Mouse (Mus musculus): Measurements from ENCODE around the gene Tenm1.

The Tenm1 gene

DNA sequence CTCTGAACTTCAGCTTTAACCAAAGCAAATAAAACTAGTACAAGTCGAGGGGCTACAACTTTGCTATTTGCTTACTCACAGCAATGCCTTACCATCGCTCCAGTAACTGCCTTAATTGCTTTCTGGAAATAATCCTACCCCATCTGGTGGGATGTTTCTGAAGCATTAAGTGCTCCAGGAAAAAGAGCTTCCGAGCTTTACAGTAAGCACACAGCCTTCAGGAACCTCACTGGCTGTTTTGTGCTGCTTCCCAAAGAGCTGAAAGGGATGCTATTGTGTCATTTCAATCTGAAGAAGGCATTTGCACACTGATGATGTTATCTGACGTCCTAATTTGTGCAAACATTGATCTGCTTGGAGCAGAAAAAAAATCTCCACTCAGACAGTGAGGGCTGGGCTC is 647.4 kb downstream of the Tenm1 start:
- DNase-seq, result peak in 1 of 2 experiments; percentile 2

DNA sequence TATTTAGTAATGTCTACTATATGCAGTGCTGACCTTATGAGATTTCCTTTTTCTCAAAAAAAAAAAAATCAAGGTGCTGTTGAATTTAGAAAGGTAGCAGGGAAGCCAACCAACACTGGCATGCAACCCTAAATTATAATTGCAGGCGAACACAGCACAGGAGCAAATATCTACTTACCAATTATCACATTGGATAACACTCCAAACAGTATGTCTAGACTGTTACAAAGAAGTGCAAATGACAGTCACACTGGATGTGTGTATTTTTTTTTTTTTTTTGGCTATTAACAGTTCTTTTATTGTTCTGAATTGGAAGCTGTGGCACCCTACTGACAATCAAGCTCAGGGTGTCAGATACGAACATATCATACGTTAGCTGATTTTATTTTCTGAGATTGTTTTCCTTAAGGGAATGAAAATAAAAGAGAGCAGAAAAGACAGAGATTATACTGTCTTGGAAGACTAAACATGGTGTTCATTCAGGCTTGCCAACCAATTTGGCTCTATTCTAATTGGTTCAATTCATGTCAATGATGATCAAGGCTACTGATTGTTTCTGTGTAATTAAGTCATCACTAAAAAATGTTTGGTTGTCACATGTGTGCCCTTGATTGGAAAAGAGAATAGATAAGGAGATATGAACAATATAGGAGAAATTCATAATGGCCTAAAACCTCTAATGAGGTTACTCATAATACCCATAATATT is 710.7 kb downstream of the Tenm1 start:
- no peak for DNase-seq

DNA sequence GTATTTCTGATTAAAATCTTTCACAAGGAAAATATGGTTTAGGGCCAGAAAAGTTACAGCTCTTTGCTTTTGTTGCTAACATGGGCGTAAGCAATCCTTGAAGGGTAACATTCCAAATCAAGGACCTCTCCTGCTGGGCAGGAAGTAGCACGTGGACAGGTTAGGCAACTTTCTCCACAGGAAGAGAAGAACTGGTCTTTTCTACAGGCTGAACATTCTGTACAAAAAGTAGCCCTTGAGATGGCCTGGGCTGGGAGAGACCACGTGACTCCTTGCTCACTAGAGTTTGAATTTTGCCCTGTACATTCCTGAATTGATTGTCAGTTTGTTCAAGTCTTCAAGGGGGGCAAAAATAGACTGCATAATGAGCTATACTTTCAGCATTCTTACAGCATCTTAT is 728.6 kb downstream of the Tenm1 start:
- DNase-seq, result no peak

DNA sequence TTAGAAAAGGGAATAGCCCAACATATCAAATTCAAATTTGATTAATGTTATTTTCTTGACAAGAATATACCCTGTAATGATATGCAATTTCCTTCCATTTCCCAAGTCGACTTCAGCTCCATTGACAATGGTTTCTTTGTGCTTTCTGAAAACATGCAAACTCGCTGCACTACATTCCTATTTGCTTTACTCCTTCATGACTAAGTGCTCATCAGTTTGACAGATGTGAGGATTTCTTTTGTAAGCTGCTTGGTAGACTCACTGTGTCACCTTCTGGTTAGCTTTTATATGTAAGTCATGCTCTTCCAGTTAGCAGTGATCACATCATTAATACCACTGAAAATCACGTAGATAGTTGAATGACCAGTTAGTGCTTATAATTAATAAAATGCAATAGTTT is 781.8 kb downstream of the Tenm1 start:
- DNase-seq, result no peak

DNA sequence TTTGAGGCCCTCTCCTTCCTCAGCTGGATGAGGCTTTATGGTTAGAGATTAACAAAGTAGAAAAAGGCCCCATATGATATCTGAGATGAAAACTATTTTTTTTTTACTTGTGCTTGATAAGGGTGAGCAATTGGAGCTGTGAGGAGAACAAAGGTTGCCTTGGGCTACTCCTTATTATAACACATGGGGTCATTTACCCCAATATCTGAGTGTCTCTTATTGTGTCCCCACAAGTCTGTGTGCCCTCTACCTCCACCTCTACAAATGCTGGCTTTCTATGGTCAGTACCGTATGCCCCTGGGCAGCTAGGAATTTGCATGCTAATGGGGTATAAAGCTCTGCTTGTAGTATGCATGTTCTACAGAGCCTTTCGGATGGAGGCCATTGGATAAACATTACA is 848.4 kb downstream of the Tenm1 start:
- DNase-seq, result no peak

DNA sequence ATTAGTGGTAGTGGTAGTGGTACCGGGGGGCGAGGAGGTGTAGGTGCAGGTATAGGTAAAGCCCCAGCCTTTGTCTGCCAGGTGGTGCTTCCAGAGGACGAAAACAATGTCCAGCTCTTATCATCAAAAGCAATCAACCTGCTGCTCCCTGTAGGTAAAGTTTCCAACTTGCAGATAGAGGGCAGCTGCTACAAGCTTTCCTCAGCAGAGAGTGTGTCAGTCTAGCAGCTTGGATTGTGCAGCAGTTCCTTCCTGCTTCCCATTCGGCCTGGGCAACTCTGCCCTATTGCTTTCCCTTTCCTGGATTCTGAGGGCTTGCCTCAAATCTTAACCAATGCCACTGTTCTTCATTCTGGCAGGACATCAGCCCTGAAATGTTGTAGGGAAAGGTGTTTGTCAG is 870.2 kb downstream of the Tenm1 start:
- no peak for DNase-seq

DNA sequence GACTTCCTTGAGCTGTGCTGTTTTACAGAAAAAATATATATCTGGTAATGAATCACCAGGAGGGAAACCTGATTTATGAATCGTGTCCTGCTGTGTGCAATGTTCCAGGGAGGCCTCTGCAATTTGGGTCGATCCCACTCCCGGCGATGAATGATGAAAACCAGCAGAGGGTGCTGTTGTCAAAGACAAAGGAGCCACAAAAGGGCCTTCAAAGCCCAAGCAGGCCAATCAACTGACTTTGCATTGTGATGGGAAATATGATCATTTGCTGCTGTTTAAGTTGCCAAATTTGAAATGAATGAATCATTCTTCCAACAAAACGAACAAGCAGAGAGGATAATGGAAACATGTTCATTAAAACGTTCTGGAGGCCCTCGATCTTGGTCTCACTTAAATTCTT is 871.6 kb downstream of the Tenm1 start:
- peak; percentile 67 to 71 for DNase-seq

DNA sequence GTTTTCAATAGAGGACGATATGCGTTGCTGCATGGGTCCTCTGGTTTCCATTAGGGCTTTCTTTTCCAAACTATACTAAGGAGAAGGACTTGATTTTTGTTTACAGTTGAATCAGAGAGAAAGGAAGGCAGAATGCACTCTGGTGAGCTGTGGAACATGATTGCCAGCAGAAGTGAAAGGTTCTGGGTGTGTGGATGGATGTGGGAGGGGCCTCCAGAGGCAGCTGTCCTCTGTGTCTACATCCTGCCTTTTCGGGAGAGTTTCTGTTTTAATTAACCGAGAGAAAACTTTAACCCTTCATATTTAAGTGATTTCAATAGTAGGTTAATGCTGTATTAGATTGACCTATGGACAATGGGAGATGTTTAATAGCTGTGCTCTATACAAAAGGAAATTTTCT is 880.4 kb downstream of the Tenm1 start:
- DNase-seq, result no peak

DNA sequence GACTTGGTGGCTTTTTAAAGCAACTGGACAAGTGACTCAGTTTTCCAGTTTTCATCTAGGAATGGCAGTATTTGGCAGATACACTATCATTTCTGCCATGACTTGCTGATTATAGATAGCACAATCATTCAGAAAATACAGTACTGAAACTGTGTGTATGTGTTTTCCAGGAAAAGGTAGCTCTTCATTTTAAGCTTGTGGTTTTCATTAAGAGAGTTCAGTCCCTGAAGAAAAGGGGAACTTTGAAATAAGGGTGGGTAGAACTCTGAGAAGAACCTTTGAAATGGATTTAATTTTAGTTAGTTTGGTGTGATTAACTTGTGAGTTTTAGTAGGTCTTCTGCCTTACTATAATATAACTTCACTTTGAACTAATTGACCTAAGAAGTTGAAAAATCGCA is 883.9 kb downstream of the Tenm1 start:
- no peak for DNase-seq

DNA sequence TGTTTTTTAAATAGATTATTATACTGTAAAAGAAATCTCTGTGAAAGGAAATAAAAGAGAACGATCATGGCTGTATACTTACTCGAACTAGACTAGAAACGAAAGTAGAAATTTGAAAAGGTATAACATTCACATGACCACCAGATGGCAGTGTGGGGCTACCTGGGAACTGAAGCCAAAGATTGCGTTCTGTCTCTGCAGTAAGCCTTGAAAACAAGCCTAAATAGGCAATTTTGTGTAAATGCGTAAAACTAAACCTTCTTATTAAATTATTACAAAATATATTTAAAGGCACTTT is 888.2 kb downstream of the Tenm1 start:
- DNase-seq, result peak; percentile 86 to 89

DNA sequence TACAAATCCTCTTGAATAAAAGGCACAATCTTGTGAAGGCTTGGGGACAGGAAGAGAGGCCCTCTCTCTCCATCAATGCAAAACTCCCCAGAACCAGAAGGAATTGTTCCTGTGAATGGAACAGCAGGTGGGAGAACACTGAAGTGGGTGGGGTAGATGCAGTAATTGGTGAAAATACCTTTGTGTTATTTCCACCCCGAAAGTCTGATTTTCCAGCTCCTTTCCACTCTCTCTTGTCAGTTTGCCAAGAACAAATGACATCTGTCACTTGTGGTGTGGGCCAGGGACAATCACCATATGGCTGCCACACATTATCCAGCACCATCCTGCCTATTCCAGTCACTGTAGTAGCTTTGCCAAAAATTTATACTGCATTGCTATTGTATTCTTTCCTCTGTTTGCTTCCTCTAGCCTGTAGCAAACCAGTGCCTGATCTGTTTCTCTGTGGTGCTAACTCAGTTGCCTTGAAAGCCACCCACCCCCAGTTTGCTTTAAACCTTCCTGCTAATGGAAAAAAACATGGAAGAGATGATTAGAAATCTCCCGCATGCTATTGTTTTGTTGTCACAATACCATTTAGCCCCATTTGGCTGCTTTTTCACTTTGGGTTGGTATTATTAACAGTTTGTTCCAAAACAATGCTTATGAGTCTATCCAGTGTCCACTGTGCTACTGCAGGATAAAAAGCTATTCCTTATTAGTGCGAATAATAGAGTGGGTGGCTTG is 888.7 kb downstream of the Tenm1 start:
- peak; percentile 47 to 77 for DNase-seq

DNA sequence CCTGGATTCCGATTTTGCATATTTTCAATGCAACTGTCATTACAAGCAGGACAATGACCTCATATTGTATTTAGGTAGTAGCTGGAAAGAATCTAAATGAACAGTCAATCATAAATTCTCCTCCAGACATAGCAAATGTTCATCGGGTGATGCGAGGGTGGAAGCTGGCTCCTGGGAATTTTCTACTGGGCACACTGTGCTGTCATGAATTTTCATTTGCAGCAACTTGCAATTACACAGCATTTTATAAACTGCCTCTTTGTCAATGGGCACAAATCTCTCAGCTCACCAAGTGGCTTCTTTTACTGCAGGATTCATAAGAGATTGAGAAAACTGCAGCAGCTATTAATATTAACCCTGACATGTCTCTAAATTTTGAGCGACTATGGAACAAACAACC is 898.2 kb downstream of the Tenm1 start:
- no peak for DNase-seq

DNA sequence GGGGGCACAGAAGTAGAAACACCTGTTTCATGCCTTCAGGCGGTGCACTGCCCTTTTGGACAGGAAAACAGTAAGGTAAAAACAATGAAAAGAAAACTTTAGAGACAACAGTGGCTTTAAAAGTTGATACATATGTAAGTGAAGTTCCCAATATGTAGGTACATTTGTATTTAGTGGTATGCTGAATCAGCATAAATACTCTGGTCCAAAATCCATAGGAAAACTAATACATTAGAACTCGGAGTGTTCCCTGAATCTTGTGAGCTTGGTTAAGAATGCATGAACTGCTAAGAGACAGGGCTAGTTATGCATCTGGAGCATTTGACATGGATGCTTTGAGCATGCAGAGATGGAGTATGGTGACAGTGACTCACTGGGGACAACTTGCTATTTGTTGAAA is 906.1 kb downstream of the Tenm1 start:
- no peak for DNase-seq

DNA sequence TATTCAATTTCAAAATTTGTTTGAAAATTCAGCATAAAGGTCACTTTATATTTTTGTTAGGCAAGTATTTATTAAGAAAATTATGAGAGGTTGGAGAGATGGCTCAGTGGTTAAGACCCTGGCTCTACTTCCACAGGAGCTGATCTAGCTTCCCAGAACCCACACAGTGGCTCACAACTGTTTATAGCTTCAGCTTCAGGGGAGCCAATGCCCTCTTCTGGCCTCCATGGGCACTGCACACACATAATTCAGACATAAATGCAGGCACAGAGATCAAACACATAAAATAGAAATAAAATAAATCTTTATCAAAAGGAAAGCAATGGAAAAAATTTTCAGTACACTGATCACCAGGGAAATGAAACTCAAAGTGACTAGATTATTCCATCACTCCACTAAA is 916.4 kb downstream of the Tenm1 start:
- DNase-seq, result no peak

DNA sequence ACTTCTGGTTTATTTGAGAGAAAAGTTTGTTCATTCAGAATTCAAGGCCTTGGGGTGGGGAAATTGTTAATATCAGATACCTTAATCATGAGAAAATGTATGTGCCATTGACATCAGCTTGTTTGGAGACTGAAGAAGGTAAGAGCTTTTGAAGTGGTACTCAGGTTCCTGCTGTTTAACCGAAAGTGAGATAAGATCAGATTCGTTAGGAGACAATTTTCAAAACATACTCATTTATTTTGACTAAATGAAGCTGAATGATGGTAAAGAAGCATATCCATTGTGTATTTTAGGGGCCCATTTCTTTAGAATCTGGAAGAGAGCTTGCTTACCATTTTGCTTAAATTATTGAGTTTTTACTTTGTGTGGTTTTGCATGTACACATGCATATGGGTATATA is 917.8 kb downstream of the Tenm1 start:
- DNase-seq, result no peak

DNA sequence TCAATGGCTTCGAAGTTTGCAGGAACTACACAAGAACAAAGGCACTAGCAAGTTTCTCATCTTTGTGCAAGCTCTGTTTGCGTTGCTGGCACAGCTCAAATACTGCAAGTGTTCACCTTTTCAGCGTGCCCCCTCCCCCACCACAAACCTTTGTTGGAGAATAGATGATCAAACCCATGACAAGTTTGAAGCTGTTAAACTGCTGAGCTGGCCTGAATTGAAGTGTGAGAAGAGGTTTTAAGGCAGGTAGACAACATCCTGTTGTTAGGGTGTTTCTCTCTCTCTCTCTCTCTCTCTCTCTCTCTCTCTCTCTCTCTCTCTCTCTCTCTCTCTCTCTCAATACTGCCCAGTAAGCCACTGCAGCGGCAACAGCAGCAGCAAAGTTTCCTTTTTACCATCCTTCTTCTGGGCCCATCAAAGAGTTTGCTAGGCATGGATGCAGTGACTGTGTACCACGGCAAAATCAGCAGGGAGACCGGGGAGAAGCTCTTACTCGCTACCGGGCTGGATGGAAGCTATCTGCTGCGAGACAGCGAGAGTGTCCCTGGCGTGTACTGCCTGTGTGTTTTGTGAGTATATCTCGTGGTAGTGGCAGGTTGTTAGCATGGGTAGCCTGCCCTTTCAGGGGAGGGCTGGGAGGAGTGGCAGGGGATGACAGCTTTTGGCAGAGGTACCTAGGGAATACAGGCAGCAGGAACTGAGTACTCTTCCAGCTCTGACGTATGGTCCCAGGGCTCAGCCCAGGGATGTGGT is 926.5 kb downstream of the Tenm1 start, which contains the start of gene Sh2d1a:
Gene Sh2d1a, plus strand, starts transcription at position 163 of the 753 bp plus-strand sequence.
- no peak for DNase-seq

DNA sequence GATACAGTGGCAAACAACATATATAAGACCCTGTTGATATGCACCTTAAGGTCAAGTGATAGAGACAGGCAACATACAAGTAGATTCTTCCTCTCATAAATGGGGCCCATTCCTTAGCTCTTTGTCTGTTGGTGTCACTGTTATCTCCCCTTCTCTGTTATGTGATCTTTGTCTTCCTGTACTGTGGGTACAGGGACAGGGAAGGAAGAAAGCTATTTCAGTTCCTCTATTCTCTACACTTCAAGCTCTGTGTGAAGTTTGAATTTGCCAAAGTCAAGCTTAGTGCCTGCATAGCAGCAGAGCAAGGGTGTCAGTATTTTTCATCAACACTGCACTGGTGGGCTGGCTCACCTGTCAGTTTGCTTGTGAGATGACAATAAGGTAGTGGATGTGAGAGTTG is 928.4 kb downstream of the Tenm1 start:
- DNase-seq, result no peak

DNA sequence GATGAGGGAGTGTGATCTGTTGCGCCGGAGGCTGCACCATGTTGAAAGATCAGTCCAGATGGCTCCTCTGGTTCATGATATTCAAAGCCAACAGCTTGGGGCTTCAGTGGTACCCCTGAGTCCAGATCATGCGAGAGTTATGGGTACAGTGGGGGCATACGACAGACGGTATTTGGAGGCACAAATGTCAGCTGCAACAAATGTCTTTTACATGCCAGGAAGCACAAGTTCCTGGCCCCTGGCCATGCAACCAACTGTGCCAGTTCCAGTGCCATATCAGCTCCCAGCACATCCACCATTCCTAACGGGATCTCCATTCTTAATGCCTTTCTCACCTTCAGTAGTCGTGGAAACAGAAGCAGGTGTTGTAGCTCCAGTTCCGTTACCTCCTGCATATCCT is 938.6 kb downstream of the Tenm1 start:
- peak; percentile 54 to 65 for DNase-seq

DNA sequence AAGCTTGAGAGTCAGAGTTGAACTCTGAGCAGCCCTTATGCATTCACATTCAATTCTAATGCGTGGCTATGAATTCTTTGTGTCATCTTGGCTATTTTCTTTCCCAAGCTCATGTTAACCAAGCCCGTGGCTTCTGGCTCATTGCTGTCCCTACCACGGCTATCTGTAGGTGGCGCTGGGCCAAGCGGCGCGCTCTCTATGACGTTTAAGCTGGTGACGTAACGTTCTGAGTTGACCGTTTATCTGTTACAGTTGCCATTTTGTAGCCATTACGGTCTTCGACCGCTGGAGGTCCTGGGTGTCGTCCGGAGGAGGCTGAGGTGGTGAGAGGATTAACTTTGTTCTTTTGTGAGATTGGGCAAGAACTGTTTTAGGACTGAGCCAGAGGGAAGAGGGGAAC is 939.5 kb downstream of the Tenm1 start, which contains the start of gene Tex13c2:
Gene Tex13c2, plus strand, starts transcription at position 246 of the 400 bp plus-strand sequence.
- no peak for DNase-seq

All from cerebellum, postnatal 14 days (tissue).